In the genomic region with DNA sequence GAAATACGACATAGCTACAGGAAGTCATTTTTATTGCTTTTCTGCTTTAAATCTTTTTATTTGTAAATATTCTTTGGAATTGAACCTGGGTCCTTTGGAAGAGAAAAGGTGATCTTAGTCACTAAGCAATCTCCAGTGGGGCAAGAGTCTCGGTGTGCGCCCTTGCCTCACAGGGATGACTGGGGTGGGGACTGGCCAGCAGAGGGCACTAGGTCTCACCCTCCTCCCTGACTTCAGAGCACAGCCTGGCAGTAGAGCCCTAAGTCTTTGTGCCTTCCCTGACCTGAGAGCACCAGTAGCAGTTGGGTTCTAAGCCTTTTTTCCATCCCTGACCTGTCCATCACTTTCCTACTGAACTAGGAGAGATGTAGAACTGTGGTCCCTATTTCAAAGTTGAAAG, we compare ENCODE assay signal across 8 mouse cellular contexts.
A peak's percentile ranks its signal among the peaks of the same experiment; 100 is the strongest.
DNase-seq lines count a peak whose midpoint lies in the region; ATAC-seq and TF ChIP-seq lines count a peak whose summit lies in the region.

No protein-coding gene starts in this region.

- no peaks in the 10 kb centered on the region for H3K9me3 ChIP-seq in liver, embryonic 11.5 days (ENCODE audit: control insufficient read depth, low read length)

- H3K4me1 ChIP-seq in liver, embryonic 11.5 days (replicated peaks; ENCODE audit: control insufficient read depth, insufficient read depth, low read length) = no peaks in the 10 kb centered on the region
- no peaks in the 10 kb centered on the region for H3K4me1 ChIP-seq in bone marrow, adult 2 months (ENCODE audit: control insufficient read depth, insufficient read depth, low read length)
- H3K4me1 ChIP-seq in small intestine, adult 2 months (ENCODE audit: control insufficient read depth, insufficient read depth, insufficient read length, low read length) = no peaks in the 10 kb centered on the region

- H3K9ac ChIP-seq in liver, embryonic 11.5 days (ENCODE audit: low read depth, low read length) = no peak overlapping the region

- H3K27me3 ChIP-seq in liver, embryonic 11.5 days (replicated peaks; ENCODE audit: control insufficient read depth, insufficient read depth, low read length) = no peaks in the 10 kb centered on the region; the same call in 1 of the 2 replicates
- no peaks in the 10 kb centered on the region for H3K27me3 ChIP-seq in small intestine, adult 2 months (ENCODE audit: control insufficient read depth, insufficient read depth, low read length)

- no peak overlapping the region for H3K27ac ChIP-seq in liver, embryonic 11.5 days (ENCODE audit: low read depth, low read length)
- no peak overlapping the region for H3K27ac ChIP-seq in bone marrow, adult 2 months (ENCODE audit: control insufficient read depth, insufficient read depth, low read depth, low read length, poor library complexity)
- no peak overlapping the region for H3K27ac ChIP-seq in small intestine, adult 2 months (ENCODE audit: insufficient read depth, low read depth, low read length)

- DNase-seq in CD4-positive, CD25-positive, alpha-beta regulatory T cell, adult 2 months (ENCODE audit: low read depth, low spot score) = peak; percentile 3
- peak; percentile 26 for DNase-seq in liver
- no peak for DNase-seq in liver, embryonic 11.5 days (ENCODE audit: low spot score)
- peak; percentile 40 for DNase-seq in kidney, adult 9 months
- no peak for DNase-seq in frontal cortex, postnatal 10 days (ENCODE audit: low spot score in 2 of 2)

- H3K4me3 ChIP-seq in liver, embryonic 11.5 days (ENCODE audit: low read depth, low read length) = no peak overlapping the region
- H3K4me3 ChIP-seq in bone marrow, adult 2 months (replicated peaks; ENCODE audit: control insufficient read depth, low read depth, low read length) = no peak overlapping the region
- no peak overlapping the region for H3K4me3 ChIP-seq in small intestine, adult 2 months (ENCODE audit: low read depth, low read length)

- no peak for ATAC-seq in CD4-positive, CD25-positive, alpha-beta regulatory T cell, adult 4 months
- ATAC-seq in liver, embryonic 11.5 days (replicated peaks; ENCODE audit: low FRiP score) = no peak

- 62% methylated on average over 3 of the region's 3 CpGs for WGBS in liver, embryonic 11.5 days
- WGBS in bone marrow, adult 2 months = 68% methylated on average over 3 of the region's 3 CpGs
- 74% methylated on average over 3 of the region's 3 CpGs for WGBS in small intestine, adult 2 months

- peak; percentile 49; the same call in 1 of the 2 replicates for TF ChIP-seq CTCF in bone marrow, adult 2 months (IDR thresholded peaks at IDR 0.05; ENCODE audit: control insufficient read depth, insufficient read depth, low read length)
- peak; percentile 60; the same call in 1 of the 2 replicates for TF ChIP-seq CTCF in small intestine, adult 2 months (IDR thresholded peaks at IDR 0.05; ENCODE audit: extremely low read depth, insufficient read length, insufficient replicate concordance, low read depth, low read length)

- TF ChIP-seq POLR2A in bone marrow, adult 2 months (IDR thresholded peaks at IDR 0.05; ENCODE audit: borderline replicate concordance, control insufficient read depth, low read depth, low read length) = no peak
- no peak for TF ChIP-seq POLR2A in small intestine, adult 2 months (IDR thresholded peaks at IDR 0.05; ENCODE audit: low read depth, low read length)

- H3K4me2 ChIP-seq in liver, embryonic 11.5 days = no peak overlapping the region

- no peaks in the 10 kb centered on the region for H3K36me3 ChIP-seq in liver, embryonic 11.5 days (ENCODE audit: control insufficient read depth, insufficient read depth, low read length)
- H3K36me3 ChIP-seq in small intestine, adult 2 months (ENCODE audit: control insufficient read depth, insufficient read depth, low read length) = no peaks in the 10 kb centered on the region

Comparison
In these comparisons a context has a peak if more than half of its experiments do, and no peak if none do; other contexts are left out.
1. DNase-seq: peak in CD4-positive, CD25-positive, alpha-beta regulatory T cell, adult 2 months (single experiment), liver (single experiment) and kidney, adult 9 months (single experiment); none in liver, embryonic 11.5 days (single experiment) and frontal cortex, postnatal 10 days (0 of 2).